Mouse (Mus musculus): ENCODE data around the gene Ngdn. TPM values are rescaled to one million over a fixed set of nuclear protein-coding genes. Genes with fewer than 3 reads are reported as not detected.

The Ngdn gene
- polyA plus RNA-seq (2014; fragmentation: Illumina TruSeq; extraction: RNeasy Lipid Tissue Mini Kit (QIAGEN cat#74804); ENCODE audit: low read depth, low replicate concordance): 7.9 TPM

GRCm38 (mm10) chr14:55014991-55015766, at the start of gene Ngdn:
Gene Ngdn (plus strand): TSS chr14:55015454.

GRCm38 (mm10) chr14:54966320-54966977, 48.8 kb upstream of the Ngdn start, which contains the start of gene Myh6:
Gene Myh6 (minus strand): TSS chr14:54966927.

GRCm38 (mm10) chr14:54976633-54977032, 38.6 kb upstream of the Ngdn start, which contains the start of gene Gm17428:
Gene Gm17428 (plus strand): TSS chr14:54976933.

GRCm38 (mm10) chr14:54994136-54994868, 21.0 kb upstream of the Ngdn start, which contains the start of gene Myh7:
Gene Myh7 (minus strand): TSS chr14:54994626.

Other genes with a start within 250 kb of the Ngdn start
- 2.9 TPM for gene Slc7a8, start 233.5 kb upstream of the Ngdn start, polyA plus RNA-seq (2014; fragmentation: Illumina TruSeq; extraction: RNeasy Lipid Tissue Mini Kit (QIAGEN cat#74804); ENCODE audit: low read depth, low replicate concordance)
- not detected for gene Rnf212b, start 201.3 kb upstream of the Ngdn start, polyA plus RNA-seq (2014; fragmentation: Illumina TruSeq; extraction: RNeasy Lipid Tissue Mini Kit (QIAGEN cat#74804); ENCODE audit: low read depth, low replicate concordance)
- gene Homez, start 144.5 kb upstream of the Ngdn start, polyA plus RNA-seq (2014; fragmentation: Illumina TruSeq; extraction: RNeasy Lipid Tissue Mini Kit (QIAGEN cat#74804); ENCODE audit: low read depth, low replicate concordance): 7.2 TPM
- 5.7 TPM for gene Ppp1r3e, start 137.9 kb upstream of the Ngdn start, polyA plus RNA-seq (2014; fragmentation: Illumina TruSeq; extraction: RNeasy Lipid Tissue Mini Kit (QIAGEN cat#74804); ENCODE audit: low read depth, low replicate concordance)
- 24.1 TPM for gene Bcl2l2, start 132.1 kb upstream of the Ngdn start, polyA plus RNA-seq (2014; fragmentation: Illumina TruSeq; extraction: RNeasy Lipid Tissue Mini Kit (QIAGEN cat#74804); ENCODE audit: low read depth, low replicate concordance)
- not detected for gene Gm20521, start 132.0 kb upstream of the Ngdn start, polyA plus RNA-seq (2014; fragmentation: Illumina TruSeq; extraction: RNeasy Lipid Tissue Mini Kit (QIAGEN cat#74804); ENCODE audit: low read depth, low replicate concordance)
- 56.1 TPM for gene Pabpn1, start 123.0 kb upstream of the Ngdn start, polyA plus RNA-seq (2014; fragmentation: Illumina TruSeq; extraction: RNeasy Lipid Tissue Mini Kit (QIAGEN cat#74804); ENCODE audit: low read depth, low replicate concordance)
- gene Slc22a17, start 102.3 kb upstream of the Ngdn start, polyA plus RNA-seq (2014; fragmentation: Illumina TruSeq; extraction: RNeasy Lipid Tissue Mini Kit (QIAGEN cat#74804); ENCODE audit: low read depth, low replicate concordance): 0.41 TPM
- gene Efs, start 89.3 kb upstream of the Ngdn start, polyA plus RNA-seq (2014; fragmentation: Illumina TruSeq; extraction: RNeasy Lipid Tissue Mini Kit (QIAGEN cat#74804); ENCODE audit: low read depth, low replicate concordance): 0.28 TPM
- not detected for gene Il25, start 82.8 kb upstream of the Ngdn start, polyA plus RNA-seq (2014; fragmentation: Illumina TruSeq; extraction: RNeasy Lipid Tissue Mini Kit (QIAGEN cat#74804); ENCODE audit: low read depth, low replicate concordance)
- gene Cmtm5, start 79.2 kb upstream of the Ngdn start, polyA plus RNA-seq (2014; fragmentation: Illumina TruSeq; extraction: RNeasy Lipid Tissue Mini Kit (QIAGEN cat#74804); ENCODE audit: low read depth, low replicate concordance): not detected
- gene Myh6, start 48.5 kb upstream of the Ngdn start, polyA plus RNA-seq (2014; fragmentation: Illumina TruSeq; extraction: RNeasy Lipid Tissue Mini Kit (QIAGEN cat#74804); ENCODE audit: low read depth, low replicate concordance): not detected
- not detected for gene Gm17428, start 38.5 kb upstream of the Ngdn start, polyA plus RNA-seq (2014; fragmentation: Illumina TruSeq; extraction: RNeasy Lipid Tissue Mini Kit (QIAGEN cat#74804); ENCODE audit: low read depth, low replicate concordance)
- gene Myh7, start 20.8 kb upstream of the Ngdn start, polyA plus RNA-seq (2014; fragmentation: Illumina TruSeq; extraction: RNeasy Lipid Tissue Mini Kit (QIAGEN cat#74804); ENCODE audit: low read depth, low replicate concordance): not detected
- gene Zfhx2, start 76.9 kb downstream of the Ngdn start, polyA plus RNA-seq (2014; fragmentation: Illumina TruSeq; extraction: RNeasy Lipid Tissue Mini Kit (QIAGEN cat#74804); ENCODE audit: low read depth, low replicate concordance): 0.54 TPM
- gene Thtpa, start 79.3 kb downstream of the Ngdn start, polyA plus RNA-seq (2014; fragmentation: Illumina TruSeq; extraction: RNeasy Lipid Tissue Mini Kit (QIAGEN cat#74804); ENCODE audit: low read depth, low replicate concordance): 6.0 TPM
- gene Ap1g2, start 91.1 kb downstream of the Ngdn start, polyA plus RNA-seq (2014; fragmentation: Illumina TruSeq; extraction: RNeasy Lipid Tissue Mini Kit (QIAGEN cat#74804); ENCODE audit: low read depth, low replicate concordance): 8.4 TPM
- 1.5 TPM for gene Jph4, start 101.5 kb downstream of the Ngdn start, polyA plus RNA-seq (2014; fragmentation: Illumina TruSeq; extraction: RNeasy Lipid Tissue Mini Kit (QIAGEN cat#74804); ENCODE audit: low read depth, low replicate concordance)
- not detected for gene Dhrs2, start 206.6 kb downstream of the Ngdn start, polyA plus RNA-seq (2014; fragmentation: Illumina TruSeq; extraction: RNeasy Lipid Tissue Mini Kit (QIAGEN cat#74804); ENCODE audit: low read depth, low replicate concordance)